Mouse (Mus musculus) CH12.LX (cell line): Measurements from ENCODE around the gene Ablim1. TPM values are rescaled to one million over a fixed set of nuclear protein-coding genes. Genes with fewer than 3 reads are reported as not detected.

Source experiments
- DNase-seq: peaks from one replicate; pipeline ENCODE4 v3.0.0-alpha.2; 2013; ENCODE audit errors: extremely low read depth
- H3K27ac ChIP-seq: 2 replicates; pipeline ENCODE4 v1.5.1; 2012; ENCODE audit warnings: low read depth, mild to moderate bottlenecking, control low read depth, moderate library complexity; ENCODE audit not compliant: insufficient read depth
- H3K27me3 ChIP-seq: replicated peaks from 2 replicates; pipeline ENCODE3; 2012; ENCODE audit warnings: inconsistent platforms
- H3K36me3 ChIP-seq, 2 experiments: replicated peaks in 1 of 2; 2 replicates each; pipeline versions ENCODE3 to v1.6.1; 2012; ENCODE audit warnings: inconsistent platforms in 1 of 2, low read length in 1 of 2, mild to moderate bottlenecking in 1 of 2, mixed read lengths in 1 of 2, moderate library complexity in 1 of 2; ENCODE audit not compliant: control insufficient read depth in 1 of 2, insufficient read depth in 1 of 2
- H3K4me1 ChIP-seq, 2 experiments: 2 replicates each; pipeline ENCODE4 v1.6.1; 2012; ENCODE audit warnings: inconsistent platforms in 1 of 2, moderate library complexity in 1 of 2; ENCODE audit not compliant: insufficient read depth in 2 of 2, control insufficient read depth in 1 of 2
- H3K4me2 ChIP-seq: 2 replicates; pipeline ENCODE4 v1.6.1; 2012; ENCODE audit warnings: low read depth, mild to moderate bottlenecking, control low read depth; ENCODE audit not compliant: poor library complexity, insufficient read depth, severe bottlenecking
- H3K4me3 ChIP-seq, 3 experiments: fragments of 150-350 bp in 1 of 3; sonication (generic) in 1 of 3; replicated peaks in 1 of 3; 2 replicates each; pipeline versions ENCODE3 to v1.5.1; 2011 to 2012; ENCODE audit warnings: low read depth in 2 of 3, low read length in 2 of 3, mild to moderate bottlenecking in 2 of 3, moderate library complexity in 2 of 3, control low read depth in 1 of 3, improper control_type of control experiment in 1 of 3, inconsistent platforms in 1 of 3, mixed read lengths in 1 of 3; ENCODE audit not compliant: poor library complexity in 1 of 3
- H3K79me2 ChIP-seq: replicated peaks from 2 replicates; pipeline ENCODE4 v1.6.1; 2012; ENCODE audit warnings: mild to moderate bottlenecking, moderate library complexity; ENCODE audit not compliant: control insufficient read depth, poor library complexity, insufficient read depth, severe bottlenecking; ENCODE audit errors: extremely low read depth
- H3K9ac ChIP-seq: 2 replicates; pipeline ENCODE4 v1.6.1; 2012; ENCODE audit warnings: low read depth, mild to moderate bottlenecking, control low read depth, moderate library complexity; ENCODE audit not compliant: insufficient read depth
- H3K9me3 ChIP-seq: replicated peaks from 2 replicates; pipeline ENCODE3; 2012; ENCODE audit warnings: low read length, inconsistent platforms, mixed read lengths
- CHD1 ChIP-seq: IDR thresholded peaks from 2 replicates; pipeline ENCODE4 v1.6.1; 2012; ENCODE audit warnings: low read depth, low read length, improper control_type of control experiment, inconsistent platforms
- CHD2 ChIP-seq: IDR thresholded peaks from 2 replicates; pipeline ENCODE4 v1.6.1; 2011; ENCODE audit warnings: low read length, improper control_type of control experiment
- CTCF ChIP-seq, 2 experiments: IDR thresholded peaks in 1 of 2; conservative IDR thresholded peaks in 1 of 2; 2 replicates each; pipeline ENCODE4 v1.5.1; 2011 to 2012; ENCODE audit warnings: low read depth in 2 of 2, low read length in 2 of 2, improper control_type of control experiment in 1 of 2, inconsistent platforms in 1 of 2, mild to moderate bottlenecking in 1 of 2, moderate library complexity in 1 of 2
- E2F4 ChIP-seq: IDR thresholded peaks from 2 replicates; pipeline ENCODE4 v1.6.1; 2011; ENCODE audit warnings: low read depth, low read length, improper control_type of control experiment; ENCODE audit not compliant: insufficient replicate concordance
- EP300 ChIP-seq: IDR thresholded peaks from 2 replicates; pipeline ENCODE4 v1.6.1; 2011; ENCODE audit warnings: low read length, improper control_type of control experiment
- GABPA ChIP-seq: IDR thresholded peaks from 2 replicates; pipeline ENCODE4 v1.6.1; 2012; ENCODE audit warnings: low read depth, low read length, improper control_type of control experiment, inconsistent platforms; ENCODE audit not compliant: insufficient replicate concordance
- HCFC1 ChIP-seq: IDR thresholded peaks from 2 replicates; pipeline ENCODE4 v1.6.1; 2012; ENCODE audit warnings: low read depth, mild to moderate bottlenecking, inconsistent platforms, low read length, improper control_type of control experiment
- JUND ChIP-seq: conservative IDR thresholded peaks from 2 replicates; pipeline ENCODE4 v1.6.1; 2011; ENCODE audit warnings: low read depth, low read length, improper control_type of control experiment
- MAFK ChIP-seq: IDR thresholded peaks from 2 replicates; pipeline ENCODE4 v1.6.1; 2011; ENCODE audit warnings: low read length, improper control_type of control experiment; ENCODE audit not compliant: insufficient replicate concordance
- NELFE ChIP-seq: IDR thresholded peaks from 2 replicates; pipeline ENCODE4 v1.6.1; 2011; ENCODE audit warnings: low read depth, low read length, improper control_type of control experiment
- NRF1 ChIP-seq: IDR thresholded peaks from 2 replicates; pipeline ENCODE4 v1.6.1; 2014; ENCODE audit warnings: low read depth, mild to moderate bottlenecking, inconsistent platforms, low read length, improper control_type of control experiment, moderate library complexity
- RCOR1 ChIP-seq: conservative IDR thresholded peaks from 2 replicates; pipeline ENCODE4 v1.6.1; 2012; ENCODE audit warnings: low read depth, mild to moderate bottlenecking, inconsistent platforms, low read length, improper control_type of control experiment
- SIN3A ChIP-seq: IDR thresholded peaks from 2 replicates; pipeline ENCODE4 v1.6.1; 2012; ENCODE audit warnings: low read length, improper control_type of control experiment, inconsistent platforms
- USF2 ChIP-seq: conservative IDR thresholded peaks from 2 replicates; pipeline ENCODE4 v1.6.1; 2011; ENCODE audit warnings: low read depth, low read length, improper control_type of control experiment
- ZC3H11A ChIP-seq: IDR thresholded peaks from 2 replicates; pipeline ENCODE4 v1.6.1; 2012; ENCODE audit warnings: low read depth, mild to moderate bottlenecking, inconsistent platforms, low read length, improper control_type of control experiment
- ZKSCAN1 ChIP-seq: IDR thresholded peaks from 2 replicates; pipeline ENCODE4 v1.6.1; 2012; ENCODE audit warnings: low read depth, inconsistent platforms, low read length, improper control_type of control experiment, borderline replicate concordance
- ZMIZ1 ChIP-seq: IDR thresholded peaks from 2 replicates; pipeline ENCODE4 v1.6.1; 2012; ENCODE audit warnings: low read depth, mild to moderate bottlenecking, inconsistent platforms, low read length, improper control_type of control experiment
- dilution Hi-C: fragments of 300-500 bp; cut with MboI; formaldehyde crosslinking; loops from 2 replicates; pipeline ENCODE4 v1.14.3; 2020; ENCODE audit warnings: low sequenced_read_pairs; ENCODE audit not compliant: extremely low pct_unique_long_range_greater_than_20kb, extremely low pct_ligation_motif_present
- in situ Hi-C: fragments of 300-500 bp; cut with MboI; formaldehyde crosslinking; loops from 3 replicates; pipeline ENCODE4 v1.14.3; 2019; ENCODE audit warnings: low sequenced_read_pairs, low pct_ligation_motif_present, low pct_unique_long_range_greater_than_20kb, mixed read lengths
- polyA plus RNA-seq: library from polyadenylated mRNA; unstranded; fragments of >175 nt; gene quantifications from 2 replicates; pipeline ENCODE4 v1.2.1, GENCODE M21; 2012; ENCODE audit warnings: low read depth; ENCODE audit not compliant: insufficient read length
- total RNA-seq, 2 experiments: library from RNA; depleted of rRNA; stranded (reverse); fragments of 300-350 nt in 1 of 2; fragments of >200 nt in 1 of 2; gene quantifications; 2 replicates each; pipeline ENCODE4 v1.2.3; 2012 to 2014

Gene Ablim1
- total and polyA plus RNA-seq, 3 experiments: 0.85 to 2.4 (median 2.0) TPM

GRCm38 (mm10) chr19:57257801-57258200, 56.9 kb downstream of the Ablim1 start:
- no peak overlapping the region for H3K27ac ChIP-seq
- TF ChIP-seq EP300: no peak
- no peak for TF ChIP-seq SIN3A
- TF ChIP-seq HCFC1: no peak
- no peak for TF ChIP-seq GABPA
- no peak for TF ChIP-seq ZKSCAN1
- TF ChIP-seq CHD1: no peak
- TF ChIP-seq ZC3H11A: no peak
- no peak for TF ChIP-seq MAFK
- no peak for TF ChIP-seq USF2
- TF ChIP-seq NELFE: no peak
- TF ChIP-seq NRF1: no peak
- TF ChIP-seq CTCF (conservative IDR thresholded peaks at IDR 0.05 in 1 of 2, IDR thresholded peaks at IDR 0.05 in 1 of 2; ENCODE audit: low read depth in 2 of 2, low read length in 2 of 2): no peak
- TF ChIP-seq RCOR1: no peak
- no peak for TF ChIP-seq ZMIZ1
- TF ChIP-seq CHD2: no peak
- TF ChIP-seq E2F4: no peak
- no peak for DNase-seq
- no peak overlapping the region for H3K9ac ChIP-seq
- in situ Hi-C loops (no loop called here), dilution Hi-C loops (no loop called here)
- no peak overlapping the region for H3K4me2 ChIP-seq
- no peaks in the 10 kb centered on the region for H3K36me3 ChIP-seq
- H3K4me1 ChIP-seq: no peaks in the 10 kb centered on the region
- no peak overlapping the region for H3K4me3 ChIP-seq
- no peaks in the 10 kb centered on the region for H3K27me3 ChIP-seq
- no peaks in the 10 kb centered on the region for H3K79me2 ChIP-seq
- H3K9me3 ChIP-seq: no peaks in the 10 kb centered on the region

DNA sequence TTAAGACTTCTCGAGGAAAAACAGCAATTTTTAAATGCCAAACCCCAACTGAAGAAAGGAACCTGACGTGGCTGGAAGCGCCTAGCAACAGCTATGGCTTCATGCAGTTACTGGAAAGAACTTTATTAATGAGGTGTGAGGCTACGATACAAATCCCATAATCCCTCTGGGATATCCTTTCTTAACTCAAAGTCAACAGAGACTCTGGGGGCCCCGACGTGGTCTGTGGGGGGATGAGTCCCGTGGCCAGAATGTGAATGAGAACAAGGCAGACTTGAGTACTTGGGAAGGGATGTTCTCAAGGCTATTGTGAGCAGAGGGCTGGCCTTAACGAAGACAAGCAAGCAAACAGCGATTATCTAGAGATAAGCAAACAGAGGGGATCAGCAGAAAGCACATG, 58.1 kb downstream of the Ablim1 start:
- Histone ChIP-seq H3K4me3 (no peak overlapping the region), H3K4me1 (no peaks in the 10 kb centered on the region), H3K36me3 (no peaks in the 10 kb centered on the region), H3K27ac (no peak overlapping the region), H3K79me2 (no peaks in the 10 kb centered on the region), H3K4me2 (no peak overlapping the region), H3K9ac (no peak overlapping the region), H3K27me3 (no peaks in the 10 kb centered on the region), H3K9me3 (no peaks in the 10 kb centered on the region)
- dilution Hi-C loops (no loop called here), in situ Hi-C loops (no loop called here)
- no peak for DNase-seq
- no peak for TF ChIP-seq CTCF (conservative IDR thresholded peaks at IDR 0.05 in 1 of 2, IDR thresholded peaks at IDR 0.05 in 1 of 2; ENCODE audit: low read depth in 2 of 2, low read length in 2 of 2)
- no peak for TF ChIP-seq JUND
- TF ChIP-seq GABPA: no peak
- no peak for TF ChIP-seq CHD1
